Mouse (Mus musculus) common myeloid progenitor, adult 5-6 weeks (primary cell): ENCODE measurements around the gene Diaph3. TPM values are rescaled to one million over a fixed set of nuclear protein-coding genes. Genes with fewer than 3 reads are reported as not detected.
A peak's percentile ranks its signal among the peaks of the same experiment; 100 is the strongest.
"Not testable (repeated sequence)": the region's sequence is repeated elsewhere in the genome, so short reads cannot be mapped to it uniquely, and the experiment has no call there.

ENCODE experiments used
- ATAC-seq: replicated peaks from 2 replicates; pipeline ENCODE4 v1.8.0; 2016; ENCODE audit warnings: low read depth, mild to moderate bottlenecking, moderate TSS enrichment, inconsistent platforms; ENCODE audit not compliant: poor library complexity, severe bottlenecking
- total RNA-seq: library from RNA; stranded (forward); fragments of 200-1000, 187-1606 nt; gene quantifications from 2 replicates; pipeline ENCODE4 v1.2.3, GENCODE M21; 2017

Diaph3 gene
- total RNA-seq, 1 experiment from 2014 or later = 92.9 TPM

DNA sequence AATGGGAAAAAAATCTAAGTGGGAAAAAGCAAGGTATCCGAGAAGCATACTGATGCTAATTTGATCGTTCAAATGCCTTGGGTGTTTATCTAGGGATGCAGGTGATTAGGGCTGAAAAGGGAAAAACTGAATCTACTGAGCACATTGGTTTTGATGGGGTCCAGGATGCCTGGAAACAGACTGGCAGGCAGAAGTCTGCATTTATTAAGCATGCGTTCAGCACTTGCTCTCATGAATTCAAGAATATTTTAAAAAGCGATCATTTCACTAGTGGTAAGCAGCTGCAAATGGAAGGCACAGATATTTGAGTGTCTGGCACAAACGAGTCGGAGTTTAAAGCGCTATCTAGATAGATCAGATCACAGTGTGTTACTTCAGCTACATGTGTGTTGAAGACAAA is 390.7 kb downstream of the Diaph3 start:
- ATAC-seq = no peak

DNA sequence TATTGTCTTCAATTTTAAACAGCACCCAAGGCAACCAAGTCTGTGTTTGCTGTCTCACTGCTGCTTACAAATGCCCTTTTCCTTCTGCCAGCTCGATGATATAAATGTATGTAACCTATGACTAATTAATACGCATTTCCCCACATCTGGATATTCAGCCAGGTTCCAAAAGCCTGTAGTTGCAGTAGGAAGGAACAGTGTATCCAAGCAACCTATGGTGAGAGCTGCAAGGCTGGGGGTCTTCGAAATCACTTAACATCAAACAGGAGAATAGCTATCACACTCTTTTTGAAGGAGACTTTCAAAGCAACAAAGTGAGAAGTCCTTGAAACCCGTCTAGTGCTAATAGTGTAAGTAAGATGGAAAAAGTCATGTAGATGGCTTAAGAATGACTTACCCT is 391.6 kb downstream of the Diaph3 start:
- no peak for ATAC-seq

DNA sequence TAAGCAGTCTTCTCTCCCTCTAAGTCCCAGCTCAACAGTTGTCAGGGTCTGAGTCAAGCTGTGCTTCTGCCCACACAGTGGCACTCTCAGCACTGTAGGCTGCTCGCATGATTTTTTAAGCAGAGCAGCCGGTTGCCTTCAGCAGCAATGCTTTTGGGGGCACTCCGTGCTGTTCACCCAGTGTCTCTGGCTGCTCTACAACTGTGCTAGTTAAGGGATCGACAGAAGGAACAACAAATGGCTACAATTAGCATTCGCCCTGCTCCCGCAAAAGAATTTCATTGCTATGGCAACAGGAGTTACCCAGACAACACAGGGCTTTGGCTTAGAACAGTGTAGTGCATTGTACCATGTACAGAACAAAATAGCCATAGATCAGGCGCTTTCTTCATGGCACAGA is 392.2 kb downstream of the Diaph3 start:
- no peak for ATAC-seq

DNA sequence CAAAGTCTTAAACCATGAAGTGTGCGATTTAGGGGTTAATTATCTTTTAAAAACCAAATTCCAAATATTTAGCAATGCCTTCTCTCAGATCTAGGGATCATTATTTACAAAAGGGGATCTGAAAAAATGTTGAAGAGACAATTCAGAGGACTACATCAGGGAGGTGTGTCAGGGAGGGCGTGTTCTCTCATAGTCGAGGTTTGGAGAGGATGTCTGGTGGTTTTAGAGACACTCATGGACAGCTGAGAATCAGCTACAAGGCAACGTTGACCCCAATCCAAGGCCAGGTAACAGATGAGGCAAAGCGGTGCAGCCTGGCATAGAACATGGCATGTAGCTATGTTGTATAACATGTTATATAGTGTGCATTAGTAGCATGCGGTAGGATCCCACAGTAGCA is 396.5 kb downstream of the Diaph3 start:
- ATAC-seq = no peak

DNA sequence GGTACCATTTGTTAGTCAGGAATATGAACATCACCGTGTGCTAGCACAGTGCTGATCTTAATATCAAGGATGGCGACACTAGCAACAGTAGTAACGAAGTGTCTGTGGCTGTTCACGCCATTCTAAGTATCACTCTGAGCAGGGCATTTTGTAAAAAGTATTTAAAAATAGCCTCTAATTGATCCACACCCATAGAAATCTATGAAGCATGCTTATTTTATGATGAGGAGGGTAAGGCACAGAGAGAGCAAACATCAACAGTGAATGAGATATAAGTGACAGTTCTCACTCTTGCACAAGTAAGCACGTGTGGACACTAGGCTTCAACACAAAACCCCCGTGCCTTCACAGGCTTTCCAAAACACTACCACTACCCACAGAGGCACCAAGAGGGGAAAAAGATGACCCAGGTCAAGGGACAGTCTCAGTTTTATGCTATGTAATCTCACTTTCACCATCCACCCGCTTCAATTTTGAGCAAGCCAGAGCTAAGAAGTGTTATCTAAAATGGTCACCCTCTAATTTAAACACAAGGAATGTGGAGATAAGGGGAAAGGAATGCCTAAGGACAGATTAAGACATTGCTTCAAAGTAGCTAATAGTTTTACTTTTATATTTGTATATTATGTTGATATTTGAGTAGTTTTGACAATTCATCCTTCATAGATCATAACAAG is 399.0 kb downstream of the Diaph3 start:
- ATAC-seq = peak; percentile 81

DNA sequence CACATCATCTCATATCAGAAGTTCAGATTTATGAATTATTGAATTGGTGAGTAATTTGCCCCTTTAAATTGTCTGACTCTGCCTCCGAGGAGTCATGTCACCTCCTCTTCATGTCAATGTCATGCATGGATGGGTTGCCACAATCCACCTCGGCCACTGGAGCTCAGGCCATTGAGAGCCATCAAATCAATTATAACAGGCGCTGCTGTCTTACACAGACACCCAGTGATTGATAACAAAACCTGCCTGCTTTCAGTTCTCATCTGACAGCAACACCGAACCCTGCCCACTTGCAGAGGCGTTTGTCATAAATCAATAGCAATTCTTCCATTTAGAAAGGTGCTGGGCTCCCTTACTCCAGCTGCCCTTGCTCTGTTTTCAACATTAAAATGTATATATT is 402.1 kb downstream of the Diaph3 start:
- ATAC-seq = no peak

DNA sequence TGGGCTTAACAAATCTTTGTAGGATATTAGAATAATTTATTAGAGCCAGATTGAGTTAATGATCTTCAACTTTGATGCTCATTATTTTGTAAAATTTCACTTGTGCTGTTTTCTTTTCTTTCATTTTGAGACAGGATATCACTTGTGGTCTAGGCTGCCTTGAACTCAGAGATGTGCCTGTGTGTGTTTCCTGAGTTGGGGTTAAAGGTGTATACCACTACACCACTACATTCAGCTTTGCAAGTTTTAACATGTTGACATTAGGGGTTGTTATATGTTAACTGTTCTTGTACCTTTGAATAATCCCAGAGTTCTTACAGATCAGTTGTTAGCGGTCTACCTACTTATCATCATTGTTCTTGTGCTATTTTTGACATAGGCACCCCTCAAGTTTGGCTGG is 404.4 kb downstream of the Diaph3 start:
- no peak for ATAC-seq

DNA sequence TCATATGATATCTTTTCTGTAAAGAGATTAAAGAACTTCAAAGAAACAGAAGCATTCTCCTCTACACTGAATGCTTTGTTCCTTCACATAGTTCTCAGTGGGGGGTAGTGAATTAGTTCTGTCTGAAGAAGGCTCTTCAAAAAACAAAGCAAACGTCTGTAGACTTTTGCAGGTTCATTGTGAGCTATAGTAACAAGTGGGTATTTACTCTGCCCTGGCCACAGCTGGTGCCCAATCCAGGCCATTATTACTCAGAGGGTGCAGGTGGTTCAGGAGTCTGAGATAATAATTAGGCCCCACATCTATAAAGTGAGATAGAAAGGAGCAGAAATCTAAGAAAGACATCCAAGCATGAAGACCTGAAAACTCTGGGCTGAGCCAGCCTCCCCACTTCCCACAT is 409.7 kb downstream of the Diaph3 start:
- ATAC-seq = no peak

DNA sequence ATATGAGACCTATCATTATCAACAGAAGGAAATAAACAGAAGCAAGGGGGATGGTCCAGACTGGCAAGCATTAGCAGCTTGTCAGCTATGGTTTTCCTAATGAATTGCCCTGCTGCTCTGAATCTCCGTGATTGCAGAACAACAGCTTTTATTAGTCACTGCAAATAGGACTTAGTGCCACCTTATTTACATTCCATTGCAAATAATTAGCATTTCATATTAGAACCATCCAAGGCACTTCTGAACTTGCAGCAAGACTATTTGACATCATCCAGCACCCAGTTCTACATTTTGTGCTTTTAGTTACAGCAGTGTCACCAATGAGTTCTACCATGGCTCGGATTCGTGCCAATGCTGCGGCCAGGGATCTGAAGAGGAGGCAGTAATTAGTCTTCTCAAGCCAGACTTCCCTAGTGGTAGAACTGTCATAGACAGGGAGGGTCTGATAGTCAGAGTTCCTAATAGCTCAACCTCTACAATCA is 411.4 kb downstream of the Diaph3 start:
- no peak for ATAC-seq

DNA sequence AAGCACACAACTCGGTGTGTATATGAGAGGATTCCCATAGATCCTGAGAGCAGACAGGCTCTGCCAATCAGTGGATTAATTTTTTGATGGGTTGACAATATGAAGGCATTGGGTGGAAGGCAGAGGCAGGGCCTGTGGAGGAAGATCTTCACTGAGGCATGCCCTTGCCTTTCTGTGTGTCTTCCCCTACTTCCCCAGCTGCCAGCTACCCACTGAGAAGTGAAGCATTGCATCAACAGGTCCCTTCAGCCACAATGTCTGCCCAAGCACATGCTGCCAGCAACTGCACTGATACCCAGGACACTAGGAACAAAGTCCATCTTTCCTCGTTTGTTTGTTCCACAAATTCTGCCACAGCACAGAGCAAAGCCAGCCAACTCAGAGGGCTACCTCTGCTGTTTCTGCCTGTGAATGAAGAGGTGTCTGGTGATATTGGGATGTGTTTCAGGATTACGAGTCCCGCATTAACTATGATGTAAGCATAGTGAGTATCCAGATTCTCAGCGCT is 413.4 kb downstream of the Diaph3 start:
- no peak for ATAC-seq

DNA sequence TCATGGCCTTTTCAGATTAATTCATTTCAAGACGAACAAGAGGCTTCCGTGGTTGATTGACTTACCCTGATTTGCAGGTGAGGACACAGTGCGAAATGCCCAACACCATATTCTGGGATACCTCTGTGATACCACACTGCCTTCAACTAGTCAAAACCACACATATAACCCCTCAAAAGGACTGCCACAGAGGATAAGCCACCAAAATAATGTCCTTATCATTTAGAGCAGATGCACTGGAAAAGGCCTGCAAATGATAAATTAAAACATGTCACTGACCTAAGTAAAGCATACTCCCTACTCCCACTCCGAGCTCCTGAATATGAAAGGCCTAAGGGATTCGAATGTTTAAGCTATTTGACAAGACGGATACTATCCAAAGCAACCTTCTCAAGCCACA is 419.3 kb downstream of the Diaph3 start:
- ATAC-seq = no peak

DNA sequence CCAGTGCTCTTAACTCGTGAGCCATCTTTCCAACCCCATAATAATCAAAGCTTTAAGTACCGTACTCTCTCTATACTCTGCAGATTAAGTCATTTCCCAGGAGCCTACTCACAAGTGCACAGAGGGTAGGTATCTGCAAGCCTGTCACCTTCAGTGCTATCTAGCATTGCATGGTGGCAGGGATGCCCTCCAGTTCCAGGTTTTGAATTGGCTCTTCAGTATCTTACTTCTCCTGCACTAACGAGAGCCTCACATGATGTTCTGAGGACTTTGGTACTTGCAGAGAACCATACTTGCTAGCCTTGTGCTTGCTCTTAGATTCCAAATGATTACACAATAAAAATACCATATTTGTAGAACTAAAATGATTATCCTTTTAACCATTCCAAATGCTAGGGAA is 420.0 kb downstream of the Diaph3 start:
- no peak for ATAC-seq

DNA sequence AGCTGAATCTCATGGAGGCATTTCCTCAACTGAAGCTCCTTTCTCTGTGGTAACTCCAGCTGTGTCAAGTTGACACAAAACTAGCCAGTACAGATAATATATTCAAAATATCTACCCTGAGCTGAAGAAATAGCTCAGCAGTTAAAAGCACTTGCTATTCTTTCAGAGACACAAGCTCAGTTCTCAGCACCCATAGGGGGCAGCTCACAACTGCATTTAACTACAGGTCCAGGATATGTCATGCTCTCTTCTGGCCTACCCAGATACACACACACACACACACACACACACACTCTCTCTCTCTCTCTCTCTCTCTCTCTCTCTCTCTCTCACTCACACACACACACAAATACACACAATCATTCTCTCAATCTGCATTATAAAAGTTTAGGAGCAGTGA is 420.6 kb downstream of the Diaph3 start:
- ATAC-seq = not testable (repeated sequence)

DNA sequence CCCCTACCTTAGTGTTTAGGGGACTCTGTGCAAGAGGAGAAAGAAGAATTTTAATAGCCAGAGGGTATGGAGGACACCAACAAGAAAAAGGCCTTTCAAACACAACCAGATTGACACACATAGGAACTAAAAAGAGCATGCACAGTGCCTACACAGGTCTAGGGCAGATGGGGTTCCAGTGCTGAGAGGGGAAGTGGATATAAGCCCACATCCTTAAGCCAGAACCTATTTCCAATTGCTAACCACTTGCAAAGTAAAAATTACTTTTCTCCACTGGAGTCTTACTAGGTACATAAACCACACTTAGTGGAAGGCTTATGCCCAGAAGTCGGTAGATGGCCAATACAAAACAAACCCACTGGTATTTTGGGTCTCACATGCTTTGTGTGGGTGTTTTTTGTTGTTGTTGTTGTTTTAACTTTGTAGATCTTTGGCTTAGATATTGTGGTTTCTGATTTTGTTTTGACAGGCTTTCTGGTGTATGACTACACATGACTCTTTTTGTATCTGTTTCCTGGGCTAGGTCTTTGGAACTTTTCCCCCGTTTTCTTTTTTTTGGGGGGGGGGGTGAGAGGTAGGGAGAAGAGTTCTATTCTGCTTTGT is 426.8 kb downstream of the Diaph3 start:
- ATAC-seq = no peak

DNA sequence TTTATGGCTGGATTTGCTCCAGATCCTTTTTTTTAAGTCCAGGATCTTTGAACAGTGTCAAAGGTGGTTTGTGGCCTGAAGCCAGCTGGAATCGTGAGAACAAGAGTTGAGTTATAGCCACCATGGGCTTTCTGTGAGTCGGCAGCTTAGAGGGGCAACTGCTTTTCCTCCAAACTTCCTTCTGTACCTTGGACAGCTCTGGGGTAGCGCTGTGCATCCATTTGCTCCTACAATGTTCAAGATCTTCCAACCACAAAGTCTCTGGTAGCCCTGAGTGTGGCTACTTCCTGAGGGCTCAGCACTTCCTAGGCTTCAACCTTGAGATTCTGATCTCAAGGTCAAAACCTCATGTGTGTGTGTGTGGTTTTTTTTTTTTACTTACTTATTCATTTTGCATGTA is 437.0 kb downstream of the Diaph3 start:
- ATAC-seq = no peak; the same call in 1 of the 2 replicates

DNA sequence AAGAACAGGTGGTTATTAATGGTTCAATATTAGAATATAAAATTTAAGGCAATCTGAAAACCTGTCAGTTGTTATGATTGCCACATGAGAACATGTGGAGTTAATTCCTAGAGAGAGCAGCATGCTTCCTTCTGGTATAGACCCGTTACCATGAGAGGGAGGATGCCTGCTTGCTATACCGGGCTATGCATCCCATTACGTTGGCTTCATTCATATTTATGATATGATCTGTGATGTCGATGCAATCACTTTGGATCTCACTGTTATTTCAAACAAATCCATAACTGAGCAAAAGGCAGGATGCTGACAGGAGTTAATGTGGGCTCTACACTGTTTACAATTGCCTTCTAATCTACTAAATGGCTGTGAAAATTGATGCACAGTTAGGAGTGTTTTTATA is 439.9 kb downstream of the Diaph3 start:
- no peak for ATAC-seq

DNA sequence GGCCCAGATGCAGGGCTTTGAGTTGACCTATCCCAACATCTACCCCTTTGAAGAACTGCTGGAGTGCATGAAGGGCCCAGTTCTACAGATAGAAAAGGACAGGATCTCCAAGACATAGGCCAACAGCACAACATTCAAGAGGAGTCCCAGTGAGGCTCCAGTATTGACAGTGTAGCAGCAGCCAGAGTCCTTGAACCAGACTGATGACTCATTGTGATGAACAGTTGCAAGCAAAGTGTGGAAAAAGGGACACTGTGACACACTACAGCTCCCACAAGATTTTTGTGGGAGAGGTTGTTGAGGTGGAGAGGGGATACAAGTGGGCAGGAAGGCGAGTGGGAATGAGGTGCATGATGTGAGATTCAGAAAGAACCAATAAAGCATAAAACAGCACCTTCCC is 443.1 kb downstream of the Diaph3 start:
- ATAC-seq = no peak

DNA sequence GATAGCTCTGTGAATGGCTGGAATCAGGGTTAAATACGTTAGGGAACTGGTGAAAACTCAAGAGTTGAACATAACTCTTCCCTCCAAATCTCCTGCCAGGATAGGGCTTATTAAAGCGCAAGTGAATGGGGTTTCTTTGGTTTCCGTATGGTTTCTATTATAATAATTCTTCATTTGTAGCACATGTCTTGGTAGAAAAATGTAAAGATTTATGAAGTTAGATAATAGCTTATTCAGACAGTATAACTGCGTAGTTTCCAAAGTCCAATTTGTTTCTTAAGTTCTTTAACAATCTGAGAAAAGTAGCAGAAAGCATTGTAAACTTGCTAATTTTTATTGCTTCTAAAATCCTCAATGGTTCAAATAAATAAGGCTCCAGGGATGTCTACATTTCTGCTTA is 448.3 kb downstream of the Diaph3 start:
- no peak for ATAC-seq

DNA sequence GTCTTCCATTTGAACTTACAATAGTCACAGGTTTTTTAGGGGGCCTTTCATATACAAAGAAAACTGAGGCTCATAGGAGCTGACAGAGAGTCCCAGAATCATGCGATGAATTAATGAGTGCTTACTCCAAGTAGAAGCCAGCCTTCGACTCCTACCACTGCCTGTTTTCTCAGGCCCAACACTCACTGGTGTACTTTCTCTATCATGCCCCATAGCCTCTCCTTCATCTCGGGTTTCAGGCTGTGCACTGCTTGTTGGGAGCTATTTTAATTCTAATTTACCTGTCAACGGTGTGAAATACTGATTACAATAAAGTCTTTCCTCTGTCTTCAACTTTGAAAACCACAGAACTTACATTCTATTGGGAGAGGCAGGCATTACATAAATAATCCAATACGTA is 449.7 kb downstream of the Diaph3 start:
- ATAC-seq = no peak

DNA sequence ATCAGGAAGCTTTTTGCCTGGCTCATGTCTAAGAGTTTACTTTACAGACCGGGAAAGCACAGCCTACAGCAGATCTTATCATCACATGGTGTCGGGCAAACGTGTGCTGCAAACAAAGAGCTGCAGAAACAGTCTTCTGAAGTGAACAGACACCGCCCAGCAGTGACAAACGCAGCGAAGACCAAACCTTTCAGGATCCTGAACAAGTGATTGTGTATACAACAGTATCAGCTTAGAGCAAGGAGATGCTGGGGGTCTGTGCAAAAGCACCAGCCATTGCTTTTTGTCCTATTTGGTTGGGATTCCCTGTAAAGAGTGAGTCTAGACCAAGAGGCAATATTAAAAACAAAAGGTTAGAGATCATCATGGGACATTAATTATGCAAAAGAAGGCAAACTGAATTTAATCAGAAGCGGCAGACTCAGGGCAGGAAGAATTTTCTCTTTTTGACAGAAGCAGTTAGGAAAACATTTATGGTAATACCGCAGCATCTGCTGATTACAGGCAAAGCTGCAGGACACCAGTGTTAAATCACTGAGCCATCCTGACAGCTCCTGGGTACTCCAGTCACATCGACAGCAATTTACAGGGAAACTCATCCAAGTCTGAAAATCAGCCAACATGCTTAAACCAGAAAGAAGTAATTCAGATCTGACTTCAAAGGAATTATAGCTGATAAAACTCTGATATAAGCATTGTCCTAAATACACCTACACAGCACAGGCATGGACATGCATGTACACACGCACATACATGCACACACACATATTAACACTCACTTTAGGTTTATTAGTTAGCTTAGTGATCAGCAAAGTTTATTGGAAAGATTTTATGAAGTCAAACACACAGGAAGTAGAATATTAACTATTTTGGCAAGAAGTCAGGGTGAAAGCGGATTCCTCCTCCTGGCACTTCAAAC is 456.2 kb downstream of the Diaph3 start:
- ATAC-seq = no peak

DNA sequence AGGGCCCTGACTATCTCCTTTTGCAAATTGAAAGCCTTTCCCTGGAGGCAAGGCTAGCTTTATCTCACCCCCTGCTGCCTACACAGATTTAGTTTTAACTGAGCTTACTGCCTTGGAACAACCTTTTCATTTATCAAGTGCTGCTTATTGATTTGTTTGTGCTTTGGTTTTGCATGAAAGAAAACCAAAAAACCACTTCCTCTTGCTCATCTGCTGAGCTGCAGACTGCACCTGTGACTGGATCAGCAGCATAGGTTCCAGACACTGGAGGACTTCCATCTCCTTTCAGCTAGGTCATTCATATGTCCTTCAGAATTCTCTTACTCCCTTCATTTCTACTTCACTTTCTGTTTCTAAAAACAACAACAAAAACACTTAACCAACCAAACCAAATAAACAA is 459.1 kb downstream of the Diaph3 start:
- ATAC-seq = no peak
